Mouse (Mus musculus): ENCODE measurements around the gene Knl1. TPM values are rescaled to one million over a fixed set of nuclear protein-coding genes. Genes with fewer than 3 reads are reported as not detected.

Knl1 gene
- polyA plus RNA-seq, 1 experiment from 2014 or later = 54.0 TPM

DNA sequence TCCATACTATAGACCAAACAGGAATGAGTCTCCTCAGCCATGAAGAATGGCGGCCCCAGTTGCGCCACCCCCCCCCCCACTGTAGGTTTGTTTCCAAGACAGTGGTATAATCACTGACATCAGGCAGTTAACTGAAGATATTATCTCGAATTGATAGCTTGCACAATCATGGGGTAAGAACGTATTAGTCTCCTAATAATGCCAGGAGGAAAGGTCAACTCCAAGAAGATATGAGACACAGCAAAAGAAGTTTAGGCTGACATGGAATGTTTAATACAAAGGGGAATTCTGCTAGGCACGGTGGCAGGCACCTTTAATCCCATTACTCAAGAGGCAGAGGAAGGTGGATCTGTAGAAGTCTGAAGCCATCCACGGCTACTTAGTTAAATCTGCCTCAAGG lies 99.5 kb downstream of the Knl1 start:
- no peak overlapping the region for H3K27ac ChIP-seq (replicated peaks)
- no peaks in the 10 kb centered on the region for H3K27me3 ChIP-seq (replicated peaks; ENCODE audit: low read depth, poor library complexity, severe bottlenecking)
- no peaks in the 10 kb centered on the region for H3K4me1 ChIP-seq
- no peak overlapping the region for H3K4me3 ChIP-seq
- peaks cover 4% of the 10 kb centered on the region; the same call in 1 of the 2 replicates for H3K9me3 ChIP-seq
- H3K36me3 ChIP-seq (replicated peaks) = peaks cover 98% of the 10 kb centered on the region
- DNase-seq (ENCODE audit: low spot score) = no peak
- WGBS = 92% methylated on average over 6 of the region's 6 CpGs

DNA sequence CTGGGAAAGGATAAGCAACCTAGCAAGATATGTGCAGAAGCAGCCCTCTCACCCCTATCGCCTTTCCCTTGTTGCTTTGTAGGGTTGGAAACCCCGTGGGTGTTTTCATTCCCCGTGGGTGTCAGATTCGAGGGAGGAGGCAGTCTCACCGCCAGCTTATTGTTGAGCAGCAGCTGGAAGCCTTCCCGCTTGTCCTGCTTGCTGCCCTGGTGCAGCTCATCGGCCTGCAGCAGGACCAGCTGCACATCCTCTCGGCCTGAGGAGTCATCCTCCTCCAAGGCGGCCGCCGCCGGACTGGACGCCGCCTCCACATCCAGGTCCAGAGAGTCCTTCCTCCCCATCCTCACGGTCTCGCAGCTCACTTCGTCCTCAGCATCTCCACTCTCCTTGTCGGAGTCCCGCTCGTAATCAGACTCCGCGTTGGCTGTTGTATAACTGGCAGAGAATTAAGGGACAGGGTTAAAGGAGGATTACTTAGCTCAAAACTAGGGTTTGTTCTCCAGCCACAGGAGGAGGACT lies 100.3 kb downstream of the Knl1 start:
- Histone ChIP-seq H3K27ac (replicated peaks) (no peak overlapping the region), H3K4me3 (no peak overlapping the region), H3K9me3 (peaks cover 4% of the 10 kb centered on the region; the same call in 1 of the 2 replicates), H3K27me3 (replicated peaks; ENCODE audit: low read depth, poor library complexity, severe bottlenecking) (no peaks in the 10 kb centered on the region), H3K4me1 (no peaks in the 10 kb centered on the region), H3K36me3 (replicated peaks) (peaks cover 98% of the 10 kb centered on the region)
- 83% methylated on average over 22 of the region's 22 CpGs for WGBS
- no peak for DNase-seq (ENCODE audit: low spot score)

DNA sequence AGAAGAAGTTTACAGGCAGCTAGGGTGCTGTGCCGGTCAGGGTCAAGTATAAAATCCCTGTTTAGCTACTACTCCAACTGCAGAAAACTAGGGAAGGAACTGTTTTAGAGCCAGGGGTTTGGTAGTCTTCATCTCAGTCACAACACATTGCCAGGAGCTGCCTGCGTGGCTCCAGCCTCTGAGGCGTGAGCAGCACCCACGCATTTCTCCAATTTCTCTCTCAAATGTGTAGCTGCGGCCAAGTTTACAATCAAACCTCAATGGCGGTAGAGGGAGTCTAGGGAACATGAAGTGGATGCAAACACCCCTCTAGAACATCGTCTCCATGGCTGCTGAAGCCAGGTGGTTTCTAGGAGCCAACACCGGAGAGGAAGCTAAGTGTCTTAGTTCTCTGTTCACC lies 100.9 kb downstream of the Knl1 start:
- H3K36me3 ChIP-seq (replicated peaks) = peaks cover 98% of the 10 kb centered on the region

DNA sequence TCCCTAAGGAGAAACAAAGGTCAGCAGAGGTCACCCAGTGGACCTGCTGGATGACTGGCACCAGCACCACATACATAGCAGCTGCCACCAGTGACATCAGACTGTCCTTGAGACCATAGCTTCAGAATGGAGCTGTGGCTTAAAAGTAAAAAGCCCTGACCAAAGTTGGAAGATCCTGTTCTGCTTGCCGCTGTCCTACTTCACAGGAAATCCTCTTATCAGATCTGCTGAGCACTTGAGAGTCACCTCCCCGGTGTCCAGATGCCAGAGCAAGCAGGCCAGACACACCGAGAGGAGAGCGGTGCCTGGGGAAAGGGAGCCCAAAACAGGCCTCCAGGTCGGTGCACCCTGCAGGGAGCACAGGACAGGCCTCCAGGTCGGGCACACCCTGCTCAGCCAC lies 105.3 kb downstream of the Knl1 start:
- no peak overlapping the region for H3K4me3 ChIP-seq
- no peak overlapping the region for H3K27ac ChIP-seq (replicated peaks)
- H3K9me3 ChIP-seq = no peaks in the 10 kb centered on the region
- no peak for DNase-seq (ENCODE audit: low spot score)
- WGBS = 90% methylated on average over 6 of the region's 6 CpGs
- peaks cover 75% of the 10 kb centered on the region for H3K36me3 ChIP-seq (replicated peaks)
- no peaks in the 10 kb centered on the region for H3K27me3 ChIP-seq (replicated peaks; ENCODE audit: low read depth, poor library complexity, severe bottlenecking)
- H3K4me1 ChIP-seq = peaks cover 14% of the 10 kb centered on the region

More for the DNA sequence above, 100.9 kb downstream of the Knl1 start:
- 91% methylated on average over 8 of the region's 8 CpGs for WGBS
- Histone ChIP-seq H3K27ac (replicated peaks) (no peak overlapping the region), H3K9me3 (peaks cover 4% of the 10 kb centered on the region; the same call in 1 of the 2 replicates), H3K27me3 (replicated peaks; ENCODE audit: low read depth, poor library complexity, severe bottlenecking) (no peaks in the 10 kb centered on the region), H3K4me3 (no peak overlapping the region), H3K4me1 (no peaks in the 10 kb centered on the region)
- no peak for DNase-seq (ENCODE audit: low spot score)

DNA sequence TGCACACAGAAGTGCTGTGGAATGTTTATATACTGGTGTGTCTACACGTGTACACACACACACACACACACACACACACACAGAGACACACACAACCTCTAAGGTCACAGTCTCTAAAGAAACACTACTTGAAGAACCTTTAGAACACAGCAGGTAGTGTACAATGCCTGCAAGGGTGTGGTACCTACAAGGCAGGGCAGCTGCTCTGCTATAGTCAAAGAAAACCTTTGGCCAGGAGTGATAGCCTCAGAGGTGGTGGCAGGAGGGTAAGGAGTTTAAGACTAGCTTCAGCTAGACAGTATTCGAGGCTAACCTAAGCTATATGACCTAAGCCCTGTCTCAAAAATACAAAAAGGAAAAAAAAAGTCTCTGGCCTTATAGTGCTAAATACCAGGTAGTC lies 107.8 kb downstream of the Knl1 start:
- H3K4me1 ChIP-seq = peaks cover 18% of the 10 kb centered on the region
- no peaks in the 10 kb centered on the region for H3K9me3 ChIP-seq
- H3K36me3 ChIP-seq (replicated peaks) = peaks cover 51% of the 10 kb centered on the region
- WGBS = 81% methylated on average over 2 of the region's 2 CpGs
- no peak overlapping the region for H3K4me3 ChIP-seq
- no peak for DNase-seq (ENCODE audit: low spot score)
- H3K27ac ChIP-seq (replicated peaks) = no peak overlapping the region
- no peaks in the 10 kb centered on the region for H3K27me3 ChIP-seq (replicated peaks; ENCODE audit: low read depth, poor library complexity, severe bottlenecking)

Other genes starting within 250 kb of the Knl1 start
- gene Knstrn, start 233.1 kb upstream of the Knl1 start, polyA plus RNA-seq (2016; fragmentation: Nextera tagmentation; extraction: Ambion mirVana) = 149 and 150 TPM in 2 replicates
- gene Ivd, start 185.2 kb upstream of the Knl1 start, polyA plus RNA-seq (2016; fragmentation: Nextera tagmentation; extraction: Ambion mirVana) = 74.0 and 81.3 TPM in 2 replicates
- gene Bahd1, start 146.7 kb upstream of the Knl1 start, polyA plus RNA-seq (2016; fragmentation: Nextera tagmentation; extraction: Ambion mirVana) = 3.2 and 3.3 TPM in 2 replicates
- gene Chst14, start 120.6 kb upstream of the Knl1 start, polyA plus RNA-seq (2016; fragmentation: Nextera tagmentation; extraction: Ambion mirVana) = 20.8 and 22.2 TPM in 2 replicates
- 19.9 and 20.5 TPM in 2 replicates for gene Ccdc32, start 17.7 kb upstream of the Knl1 start, polyA plus RNA-seq (2016; fragmentation: Nextera tagmentation; extraction: Ambion mirVana)
- gene Rpusd2, start 12.3 kb upstream of the Knl1 start, polyA plus RNA-seq (2016; fragmentation: Nextera tagmentation; extraction: Ambion mirVana) = 7.3 and 8.0 TPM in 2 replicates
- 90.9 and 94.1 TPM in 2 replicates for gene Rad51, start 65.7 kb downstream of the Knl1 start, polyA plus RNA-seq (2016; fragmentation: Nextera tagmentation; extraction: Ambion mirVana)
- 47.3 and 50.7 TPM in 2 replicates for gene Rmdn3, start 109.9 kb downstream of the Knl1 start, polyA plus RNA-seq (2016; fragmentation: Nextera tagmentation; extraction: Ambion mirVana)
- gene Gchfr, start 120.7 kb downstream of the Knl1 start, polyA plus RNA-seq (2016; fragmentation: Nextera tagmentation; extraction: Ambion mirVana) = 5.3 and 6.1 TPM in 2 replicates
- gene Gm14137, start 127.4 kb downstream of the Knl1 start, polyA plus RNA-seq (2016; fragmentation: Nextera tagmentation; extraction: Ambion mirVana) = 0.77 and 1.0 TPM in 2 replicates
- 52.9 and 58.5 TPM in 2 replicates for gene Zfyve19, start 161.5 kb downstream of the Knl1 start, polyA plus RNA-seq (2016; fragmentation: Nextera tagmentation; extraction: Ambion mirVana)
- gene Dnajc17, start 161.7 kb downstream of the Knl1 start, polyA plus RNA-seq (2016; fragmentation: Nextera tagmentation; extraction: Ambion mirVana) = 25.2 and 25.4 TPM in 2 replicates
- gene Ppp1r14d, start 182.8 kb downstream of the Knl1 start, polyA plus RNA-seq (2016; fragmentation: Nextera tagmentation; extraction: Ambion mirVana) = 0.20 TPM in 2 replicates
- 11.1 and 11.4 TPM in 2 replicates for gene Spint1, start 190.2 kb downstream of the Knl1 start, polyA plus RNA-seq (2016; fragmentation: Nextera tagmentation; extraction: Ambion mirVana)
- gene Rhov, start 224.2 kb downstream of the Knl1 start, polyA plus RNA-seq (2016; fragmentation: Nextera tagmentation; extraction: Ambion mirVana) = 0.74 and 2.5 TPM in 2 replicates
- 23.1 and 25.1 TPM in 2 replicates for gene Vps18, start 241.6 kb downstream of the Knl1 start, polyA plus RNA-seq (2016; fragmentation: Nextera tagmentation; extraction: Ambion mirVana)

Data from embryonic facial prominence, embryonic 10.5 days (tissue).